Mouse (Mus musculus) natural killer cell, adult 2 months (primary cell): Measurements from ENCODE around the gene Ddah2.

Source experiments
- DNase-seq, 2 experiments: peaks; one replicate each; pipeline ENCODE4 v3.0.0; 2022; ENCODE audit warnings: low spot score in 2 of 2

Gene Ddah2

GRCm38 (mm10) chr17:35050126-35050750 is 8.6 kb upstream of the Ddah2 start:
- DNase-seq = peak; percentile 53 to 60

DNA sequence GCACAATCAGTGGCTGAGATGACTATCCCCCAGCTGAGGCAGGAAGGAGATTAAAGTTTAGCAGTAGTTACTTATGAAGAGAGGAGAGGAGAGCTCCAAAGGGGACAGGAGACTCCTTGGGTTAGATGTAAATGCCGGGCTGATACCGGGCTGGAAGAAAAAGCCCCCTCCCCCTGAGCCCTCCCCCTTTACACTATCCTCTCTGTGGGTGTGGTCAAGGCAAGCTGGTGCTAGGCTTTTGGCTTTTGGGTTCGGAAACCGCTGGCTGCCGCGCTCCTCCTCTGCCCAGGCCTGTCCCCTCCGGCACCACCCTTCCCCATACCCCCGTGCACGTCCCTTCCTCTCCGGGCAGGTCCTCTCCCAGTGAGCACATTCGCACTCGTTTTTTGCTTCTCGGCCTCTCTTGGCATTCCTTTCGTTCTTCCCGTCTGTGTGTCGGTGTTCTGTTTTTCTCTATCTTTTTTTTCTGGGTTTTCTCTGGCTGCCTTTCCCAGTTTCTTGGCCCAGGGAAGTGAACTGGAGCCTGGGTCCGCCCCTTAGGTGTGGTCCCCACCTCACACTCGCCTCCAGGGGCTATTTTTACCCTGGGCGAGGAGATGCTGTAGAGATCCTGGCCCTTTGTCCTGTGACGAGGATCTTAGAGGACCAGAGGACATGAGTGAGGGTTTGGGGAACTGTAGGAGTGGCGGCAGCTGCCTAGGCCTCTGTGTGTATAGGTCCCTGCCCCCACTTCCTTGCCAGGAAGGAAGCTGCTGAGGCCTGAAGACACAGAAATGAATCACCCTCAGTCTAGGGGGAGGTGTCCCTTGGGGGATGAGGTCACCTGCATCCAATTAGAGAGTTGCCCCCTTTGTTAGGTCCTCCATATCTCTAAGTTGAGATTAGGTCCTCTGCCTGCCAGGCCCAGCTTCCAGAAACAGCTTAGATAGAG is 7.4 kb upstream of the Ddah2 start:
- DNase-seq = peak; percentile 82 to 89

- no peak for DNase-seq
Measured at GRCm38 (mm10) chr17:35052271-35052798, 6.5 kb upstream of the Ddah2 start.

DNA sequence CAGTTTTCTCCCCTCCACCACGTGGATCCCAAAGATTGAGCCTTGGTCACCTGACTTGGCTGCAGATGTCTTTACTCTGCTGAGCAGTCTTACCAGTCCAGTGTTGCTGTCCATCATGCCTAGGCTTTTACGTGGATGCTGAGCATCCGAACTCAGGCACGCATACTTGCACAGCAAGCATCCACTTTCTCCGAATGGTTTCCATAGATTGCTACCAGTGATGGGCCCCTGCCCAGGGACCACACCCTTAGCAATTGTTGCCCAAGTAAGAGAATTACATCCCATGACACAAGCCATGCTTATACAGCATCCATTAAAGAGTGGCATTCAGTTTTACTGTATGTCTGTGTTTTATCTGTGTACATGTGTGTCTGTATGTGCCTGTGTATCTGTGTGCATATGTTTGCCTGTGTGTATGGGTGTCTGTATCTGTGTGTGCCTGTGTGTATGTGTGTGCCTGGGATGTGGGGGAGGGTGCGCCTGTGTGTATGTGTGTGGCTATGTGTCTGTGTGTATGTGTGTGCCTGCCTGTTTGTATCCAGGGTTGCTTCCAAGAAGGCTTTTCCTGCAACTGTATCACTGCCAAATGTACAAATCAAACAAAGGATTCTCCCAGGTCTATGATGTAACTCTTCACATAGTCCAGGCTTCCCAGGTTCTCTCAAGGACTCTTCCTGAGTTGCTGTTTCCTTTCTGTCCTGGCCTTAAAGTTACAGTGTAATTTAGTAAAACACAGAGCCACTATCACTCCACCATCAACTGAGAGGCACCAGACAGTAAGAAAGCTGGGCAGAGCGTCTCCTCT is 2.9 kb upstream of the Ddah2 start:
- no peak for DNase-seq

- no peak for DNase-seq
Measured at GRCm38 (mm10) chr17:35057090-35057489, 1.7 kb upstream of the Ddah2 start.

- no peak for DNase-seq
Measured at GRCm38 (mm10) chr17:35058316-35058715, 519 bp upstream of the Ddah2 start.

GRCm38 (mm10) chr17:35060071-35060470 is 1.2 kb downstream of the Ddah2 start:
- DNase-seq = no peak

GRCm38 (mm10) chr17:35060737-35061297 is 2.0 kb downstream of the Ddah2 start:
- DNase-seq = no peak

DNA sequence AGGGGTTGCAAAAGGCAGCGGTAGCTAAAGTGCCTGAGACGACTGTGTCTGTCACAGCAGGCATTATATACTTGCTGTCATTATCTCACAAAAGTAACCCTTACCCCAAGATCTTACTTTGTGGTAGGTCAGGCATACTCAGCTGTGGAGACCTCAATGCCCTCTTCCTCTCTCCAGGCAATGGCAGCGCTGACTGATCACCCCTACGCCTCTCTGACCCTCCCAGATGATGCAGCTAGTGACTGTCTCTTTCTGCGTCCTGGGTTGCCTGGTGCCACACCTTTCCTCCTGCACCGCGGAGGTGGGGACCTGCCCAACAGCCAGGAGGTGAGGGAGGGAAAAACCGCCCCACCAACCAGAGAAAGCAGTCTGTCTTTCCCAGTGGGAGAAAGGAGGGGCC is 2.5 kb downstream of the Ddah2 start:
- DNase-seq = no peak

- DNase-seq = no peak
Measured at GRCm38 (mm10) chr17:35063466-35063865, 4.6 kb downstream of the Ddah2 start.

- no peak for DNase-seq
Measured at GRCm38 (mm10) chr17:35064378-35064877, 5.6 kb downstream of the Ddah2 start.

- DNase-seq = no peak
Measured at GRCm38 (mm10) chr17:35064951-35065947, 6.4 kb downstream of the Ddah2 start, which contains the start of gene Ly6g6c. TSS of gene Ly6g6c (plus strand) at chr17:35065388.

DNA sequence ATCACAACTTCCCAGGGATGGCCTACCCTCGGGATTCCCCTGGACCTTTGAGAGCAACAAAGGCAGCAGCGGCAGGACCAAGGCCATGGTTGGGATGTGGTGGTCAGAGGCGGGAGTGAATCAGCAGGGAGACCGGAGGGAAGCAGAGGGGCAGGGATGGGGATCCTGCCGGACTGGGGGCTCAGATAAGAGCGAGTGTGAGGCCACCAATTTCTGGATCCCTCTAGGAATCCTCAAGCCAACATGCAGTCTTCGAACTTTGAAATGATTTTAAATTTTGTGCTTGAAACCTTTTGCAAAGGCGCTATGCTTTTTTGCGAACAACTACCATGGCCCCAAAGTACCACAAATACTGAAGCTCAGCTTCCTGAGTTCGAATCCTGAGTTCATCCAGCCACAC is 7.2 kb downstream of the Ddah2 start, which contains the start of gene Mpig6b:
TSS of gene Mpig6b (minus strand) at position 101 of the 400 bp plus-strand sequence.
- DNase-seq = no peak

DNA sequence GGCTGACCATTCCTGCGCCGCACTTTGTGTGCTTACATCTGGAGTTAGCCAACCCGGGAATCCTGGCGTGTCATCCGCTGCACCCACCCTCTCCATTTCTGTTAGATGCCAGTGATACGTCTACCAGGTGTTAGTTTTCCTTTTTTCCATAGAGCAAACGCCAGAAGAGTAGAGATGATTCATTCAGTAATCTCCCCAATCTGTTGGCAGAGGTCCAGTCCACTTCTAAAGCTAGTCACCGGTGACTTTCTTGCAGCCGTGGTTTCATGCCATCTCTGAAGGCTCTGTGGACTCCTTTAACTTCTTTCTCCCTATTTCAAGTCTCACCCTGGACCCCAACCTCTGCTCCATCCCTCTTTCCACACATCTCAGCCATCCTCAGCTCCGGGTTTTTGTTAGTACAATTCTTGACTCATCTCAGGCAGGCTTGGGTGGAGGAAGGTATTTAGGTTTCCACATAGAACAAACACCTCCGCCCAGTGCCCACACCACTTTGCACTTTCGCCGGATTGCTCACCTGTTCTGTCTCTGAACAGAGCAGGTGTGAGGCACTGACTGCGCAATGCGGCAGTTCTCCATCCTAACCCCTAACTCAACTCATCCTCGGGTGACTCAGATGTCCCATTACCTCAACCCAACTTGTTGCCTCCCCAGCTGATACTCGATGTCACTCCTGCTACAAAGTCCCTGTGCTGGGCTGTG is 9.5 kb downstream of the Ddah2 start:
- no peak for DNase-seq

GRCm38 (mm10) chr17:35070556-35071229 is 11.9 kb downstream of the Ddah2 start:
- DNase-seq = no peak

GRCm38 (mm10) chr17:35071454-35071853 is 12.6 kb downstream of the Ddah2 start:
- DNase-seq = no peak

GRCm38 (mm10) chr17:35074097-35074496 is 15.3 kb downstream of the Ddah2 start:
- DNase-seq = no peak

DNA sequence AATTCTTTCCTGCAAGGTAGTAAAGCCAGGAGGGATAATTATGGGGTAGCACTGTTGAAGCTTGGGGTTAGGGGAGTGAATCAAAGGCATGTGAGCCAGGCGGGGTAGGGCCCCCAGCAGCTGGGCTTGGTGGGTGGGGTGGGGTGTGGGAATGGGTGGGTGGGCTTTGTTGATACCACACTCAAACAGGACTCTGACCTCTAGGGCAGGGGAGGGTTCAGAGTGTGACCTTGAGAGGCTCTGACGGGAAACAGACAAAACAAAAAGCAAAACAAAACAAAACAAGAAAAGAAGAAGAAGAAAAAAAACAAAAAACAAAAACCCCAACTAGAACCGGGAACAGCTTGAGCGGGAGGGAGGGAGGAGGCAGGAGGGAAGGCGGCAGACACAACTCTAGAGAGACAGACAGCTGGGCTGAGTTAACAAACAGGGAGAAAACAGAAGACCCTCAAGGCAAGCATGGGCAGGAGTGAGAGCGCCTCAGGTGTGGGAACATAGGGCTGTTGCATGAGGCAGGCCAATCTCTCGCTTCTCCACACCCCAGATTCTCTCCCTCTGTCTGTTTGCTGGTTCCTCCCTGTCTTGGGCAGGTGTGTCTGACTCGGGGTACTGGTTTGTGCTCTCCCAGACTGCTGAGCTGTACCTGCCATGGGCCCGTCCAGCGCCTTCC is 17.8 kb downstream of the Ddah2 start, which contains the start of gene Ly6g6e:
TSS of gene Ly6g6e (plus strand) at position 396 of the 670 bp plus-strand sequence.
- DNase-seq = no peak
